Mouse (Mus musculus) ES-Bruce4 (cell line): ENCODE measurements around the gene Loxl4.

ENCODE experiments used
- CTCF ChIP-seq: IDR thresholded peaks from one replicate; pipeline ENCODE4 v1.8.1; 2011; ENCODE audit warnings: low read depth, low read length
- EP300 ChIP-seq: IDR thresholded peaks from 2 replicates; pipeline ENCODE4 v1.6.1; 2011; ENCODE audit warnings: low read depth, low read length; ENCODE audit not compliant: insufficient read depth
- POLR2A ChIP-seq: IDR thresholded peaks from one replicate; pipeline ENCODE4 v1.8.1; 2011; ENCODE audit warnings: low read length; ENCODE audit not compliant: insufficient read depth

- TF ChIP-seq POLR2A = no peak
- TF ChIP-seq CTCF = no peak
- no peak for TF ChIP-seq EP300
Measured at GRCm38 (mm10) chr19:42639544-42639943, 26.9 kb upstream of the Loxl4 start.
